Mouse (Mus musculus) monocyte, adult 5-6 weeks (primary cell): ENCODE data around the gene Gm8297. TPM values are rescaled to one million over a fixed set of nuclear protein-coding genes. Genes with fewer than 3 reads are reported as not detected.
"Not testable (repeated sequence)": the region's sequence is repeated elsewhere in the genome, so short reads cannot be mapped to it uniquely, and the experiment has no call there.

ENCODE experiments used
- ATAC-seq: fragments of 153-309, 156-312 bp; replicated peaks from 2 replicates; pipeline ENCODE4 v1.8.0; 2017; ENCODE audit warnings: mild to moderate bottlenecking; ENCODE audit not compliant: low TSS enrichment, insufficient number of reproducible peaks, severe bottlenecking, poor library complexity, low FRiP score
- total RNA-seq: library from RNA; stranded (forward); fragments of 200-1000, 200-491, 200-594 nt; gene quantifications from 3 replicates; pipeline ENCODE4 v1.2.3, GENCODE M21; 2017

Gm8297 gene
- not detected in 3 replicates for total RNA-seq

DNA sequence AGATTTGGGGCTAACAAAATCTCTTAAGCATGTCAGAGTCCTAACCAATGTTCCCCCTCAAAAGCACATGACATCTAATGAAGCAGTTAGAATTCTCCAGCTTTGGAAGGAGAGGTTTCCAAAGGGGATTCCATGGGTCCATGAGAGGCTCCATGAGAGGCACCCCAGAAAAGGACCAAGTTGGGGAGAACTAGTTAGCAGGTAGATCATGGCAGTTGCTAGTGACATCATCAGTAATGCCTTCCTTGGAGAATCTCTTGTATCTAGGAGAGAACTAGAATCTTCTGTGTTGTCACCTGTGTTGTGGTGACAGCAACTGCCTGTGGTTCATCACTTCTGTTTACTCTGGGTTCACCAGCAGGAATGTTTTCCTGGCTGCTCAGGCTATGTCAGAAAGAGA, at the start of gene Gm8297:
TSS of gene Gm8297 (plus strand) at position 301 of the 400 bp plus-strand sequence.
- ATAC-seq: not testable (repeated sequence)

DNA sequence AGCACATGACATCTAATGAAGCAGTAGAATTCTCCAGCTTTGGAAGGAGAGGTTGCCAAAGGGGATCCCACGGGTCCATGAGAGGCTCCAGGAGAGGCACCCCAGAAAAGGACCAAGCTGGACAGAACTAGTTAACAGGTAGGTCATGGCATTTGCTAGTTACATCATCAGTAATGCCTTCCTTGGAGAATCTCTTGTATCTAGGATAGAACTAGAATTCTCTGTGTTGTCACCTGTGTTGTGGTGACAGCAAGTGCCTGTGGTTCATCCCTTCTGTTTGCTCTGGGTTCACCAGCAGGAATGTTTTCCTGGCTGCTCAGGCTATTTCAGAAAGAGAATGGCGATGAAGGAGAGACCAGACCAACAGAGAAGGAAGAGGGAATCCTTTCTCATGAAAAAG, 31.9 kb downstream of the Gm8297 start, which contains the start of gene Gm3298:
TSS of gene Gm3298 (plus strand) at position 301 of the 400 bp plus-strand sequence.
- ATAC-seq: not testable (repeated sequence)

Other genes with a start within 250 kb of the Gm8297 start
- gene Gm9602, start 207.6 kb upstream of the Gm8297 start, total RNA-seq: not detected in 3 replicates
- not detected in 3 replicates for gene Gm3269, start 145.8 kb upstream of the Gm8297 start, total RNA-seq
- gene Gm3264, start 128.4 kb upstream of the Gm8297 start, total RNA-seq: not detected in 3 replicates
- gene Gm3278, start 91.5 kb upstream of the Gm8297 start, total RNA-seq: not detected in 3 replicates
- not detected in 3 replicates for gene Gm3298, start 32.0 kb downstream of the Gm8297 start, total RNA-seq
- gene 4930555G01Rik, start 66.7 kb downstream of the Gm8297 start, total RNA-seq: not detected in 3 replicates
- 0.39 TPM in 1 of 3 replicates, not detected in the others for gene Gm8281, start 87.1 kb downstream of the Gm8297 start, total RNA-seq
- not detected in 3 replicates for gene Gm8279, start 147.6 kb downstream of the Gm8297 start, total RNA-seq
- not detected in 3 replicates for gene Gm3317, start 180.6 kb downstream of the Gm8297 start, total RNA-seq
- gene Gm8271, start 201.9 kb downstream of the Gm8297 start, total RNA-seq: not detected in 3 replicates